Mouse (Mus musculus) kidney, adult 9 months (tissue): ENCODE data around the gene Serpina3m.
"Not testable (repeated sequence)": the region's sequence is repeated elsewhere in the genome, so short reads cannot be mapped to it uniquely, and the experiment has no call there.

ENCODE experiments used
- DNase-seq: peaks from one replicate; pipeline ENCODE4 v3.0.0; 2022

Serpina3m gene

GRCm38 (mm10) chr12:104338226-104338625 lies at the start of gene Serpina3m, which contains the start of gene Serpina3k:
Serpina3m (plus strand) TSS chr12:104338486.
Serpina3k (plus strand) TSS chr12:104338486.
- not testable (repeated sequence) for DNase-seq

DNA sequence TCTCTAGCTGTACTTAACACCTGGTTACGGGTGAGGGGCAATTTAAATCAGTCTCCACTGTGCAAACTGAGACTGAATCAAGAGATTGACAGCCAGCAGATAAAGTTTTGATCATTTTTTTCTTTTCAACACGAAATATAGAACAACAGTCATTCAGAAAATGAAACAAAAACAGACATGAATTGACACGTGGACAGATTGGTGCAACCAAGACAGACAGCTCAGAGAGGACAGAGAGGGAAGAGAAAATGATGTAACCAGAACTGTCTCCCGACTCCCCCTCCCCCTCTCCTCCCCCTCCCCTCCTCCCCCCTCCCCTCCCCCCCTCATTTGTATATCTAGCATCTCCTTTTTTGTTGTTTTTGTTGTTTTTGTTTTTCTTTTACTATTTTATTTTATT lies 48.4 kb upstream of the Serpina3m start:
- DNase-seq: no peak

GRCm38 (mm10) chr12:104293963-104294362 lies 44.3 kb upstream of the Serpina3m start:
- DNase-seq: no peak

DNA sequence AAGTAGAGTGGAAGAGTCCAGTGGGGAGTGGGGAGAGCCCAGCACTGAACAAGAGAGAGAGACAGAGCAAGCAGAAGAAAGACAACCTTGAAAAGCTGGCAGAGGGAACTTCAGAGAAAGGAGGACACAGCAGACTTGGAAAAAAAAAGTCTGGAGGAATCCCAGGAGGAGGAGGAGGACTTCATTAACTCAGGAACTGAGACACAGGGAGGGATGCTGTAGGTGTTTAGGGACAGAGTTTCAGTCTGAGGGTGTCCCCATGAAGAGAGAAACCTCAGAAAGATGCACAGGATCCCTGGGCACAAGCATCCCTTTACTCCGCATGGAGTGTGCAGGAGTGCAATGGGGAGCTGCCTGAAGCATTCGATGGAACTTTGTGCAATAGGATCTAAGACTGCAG lies 40.2 kb upstream of the Serpina3m start:
- no peak for DNase-seq

DNA sequence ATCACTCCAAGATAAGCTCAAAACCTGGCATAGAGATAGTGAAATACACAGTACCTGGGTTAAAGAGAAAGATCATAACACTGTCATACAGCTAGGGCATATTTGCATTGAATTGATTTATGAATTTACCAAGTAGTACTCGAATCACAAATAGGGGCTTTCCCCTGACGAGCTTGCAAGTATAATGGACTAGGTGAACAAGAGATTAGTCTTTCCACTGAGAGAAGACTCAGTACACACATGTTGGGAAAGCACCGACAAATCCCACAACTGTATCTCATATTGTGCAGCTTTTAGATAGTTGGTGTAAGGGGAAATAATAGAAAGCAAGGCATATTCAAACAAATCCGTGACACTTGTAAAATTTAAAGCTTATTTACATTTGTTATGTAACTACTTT lies 32.3 kb upstream of the Serpina3m start:
- DNase-seq: no peak

DNA sequence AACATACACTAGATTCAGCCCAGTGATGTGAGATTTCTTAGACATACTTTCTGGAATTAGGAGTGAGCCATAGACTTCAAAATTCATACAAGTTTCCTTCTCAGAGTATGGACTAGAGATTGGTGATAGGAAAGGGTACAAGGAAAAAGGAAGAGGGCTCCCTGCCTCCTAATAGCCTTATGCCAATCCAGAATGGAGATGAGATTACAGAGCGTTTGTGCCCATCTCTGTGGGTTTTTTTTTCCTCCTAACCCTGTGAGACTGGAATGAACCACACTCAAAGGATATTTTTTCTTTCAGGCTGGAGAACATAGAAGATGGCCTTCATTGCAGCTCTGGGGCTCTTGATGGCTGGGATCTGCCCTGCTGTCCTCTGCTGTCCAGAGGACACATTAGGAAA lies 24.0 kb upstream of the Serpina3m start, which contains the start of gene Serpina3j:
Serpina3j (plus strand) TSS at position 301 of the 400 bp plus-strand sequence.
- DNase-seq: no peak

- no peak for DNase-seq
Observed at GRCm38 (mm10) chr12:104322454-104322853, 15.8 kb upstream of the Serpina3m start.

- DNase-seq: no peak
Observed at GRCm38 (mm10) chr12:104331701-104332100, 6.6 kb upstream of the Serpina3m start.

DNA sequence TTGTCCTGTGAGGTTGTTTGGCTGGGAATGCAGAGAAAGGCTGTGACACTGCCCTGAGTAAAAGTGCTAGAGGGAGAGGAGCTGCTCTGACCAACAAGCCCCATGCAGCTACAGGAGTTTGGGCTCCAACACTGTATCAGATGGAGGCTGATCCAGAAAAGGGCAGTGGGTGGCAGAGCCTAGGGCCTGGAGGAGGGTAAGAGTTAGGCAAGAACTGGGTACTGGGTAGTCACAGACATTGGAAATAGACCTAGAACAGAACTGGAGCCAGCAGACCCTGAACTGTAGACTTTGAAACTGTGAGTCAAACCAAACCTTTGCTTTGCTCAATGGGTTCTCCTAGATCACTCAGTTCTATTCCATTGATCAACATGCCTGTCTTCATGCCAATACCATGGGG lies 1.4 kb upstream of the Serpina3m start:
- DNase-seq: peak; percentile 36

GRCm38 (mm10) chr12:104338705-104339104 lies 419 bp downstream of the Serpina3m start:
- DNase-seq: no peak

GRCm38 (mm10) chr12:104342489-104342888 lies 4.2 kb downstream of the Serpina3m start:
- DNase-seq: not testable (repeated sequence)

DNA sequence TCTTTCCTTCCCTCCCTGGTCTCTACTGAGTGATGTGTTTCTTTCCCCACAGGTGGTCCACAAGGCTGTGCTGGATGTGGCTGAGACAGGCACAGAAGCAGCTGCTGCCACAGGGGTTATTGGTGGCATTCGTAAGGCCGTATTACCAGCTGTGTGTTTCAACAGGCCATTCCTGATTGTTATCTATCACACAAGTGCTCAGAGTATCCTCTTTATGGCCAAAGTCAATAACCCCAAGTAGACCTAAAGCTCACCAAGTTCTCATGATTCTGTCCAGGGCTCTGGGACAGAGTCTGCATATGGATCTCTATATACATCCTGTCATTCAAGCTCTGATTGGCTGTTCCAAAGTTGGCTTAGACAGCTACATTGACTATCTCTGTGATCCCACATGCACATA lies 6.9 kb downstream of the Serpina3m start:
- DNase-seq: no peak

DNA sequence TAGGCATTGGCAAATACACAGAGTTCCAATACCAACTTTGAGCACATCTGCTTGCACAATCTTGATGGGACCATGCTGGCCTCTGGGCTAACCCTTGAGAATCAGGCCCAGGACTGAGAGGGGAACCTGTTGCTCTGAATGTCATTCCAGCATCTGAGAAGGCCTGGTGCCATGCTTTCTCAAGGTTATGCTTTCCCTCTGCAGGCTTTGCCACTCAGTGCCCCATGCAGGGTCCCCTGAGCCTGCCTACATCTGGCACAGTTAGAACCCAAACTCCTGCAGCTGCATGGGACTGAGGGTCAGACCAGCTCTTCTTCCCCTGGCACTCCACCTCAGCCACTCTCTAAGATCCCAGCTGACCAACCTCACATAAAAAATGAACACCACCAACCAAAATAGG lies 7.4 kb downstream of the Serpina3m start:
- no peak for DNase-seq

DNA sequence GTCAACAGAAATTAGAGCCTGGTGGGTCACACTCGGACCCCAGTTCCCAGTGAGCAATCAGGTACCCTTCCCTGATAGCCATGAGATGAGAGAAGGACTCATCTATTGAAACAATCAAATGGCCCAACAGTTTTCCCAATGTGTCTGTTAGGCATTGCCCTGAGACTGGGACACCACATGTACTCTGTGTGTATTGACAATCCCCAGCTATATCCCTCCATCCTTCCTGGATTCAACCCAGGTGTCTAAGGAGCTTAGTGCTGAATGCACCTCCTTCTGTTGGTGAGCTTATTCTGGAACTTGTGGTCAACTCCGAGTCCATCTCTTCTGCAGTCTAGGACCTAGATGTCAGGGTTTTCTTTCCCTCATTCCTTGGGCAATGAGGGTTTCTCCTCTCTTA lies 8.8 kb downstream of the Serpina3m start:
- DNase-seq: no peak

- DNase-seq: peak; percentile 66
Observed at GRCm38 (mm10) chr12:104351812-104352211, 13.5 kb downstream of the Serpina3m start.

DNA sequence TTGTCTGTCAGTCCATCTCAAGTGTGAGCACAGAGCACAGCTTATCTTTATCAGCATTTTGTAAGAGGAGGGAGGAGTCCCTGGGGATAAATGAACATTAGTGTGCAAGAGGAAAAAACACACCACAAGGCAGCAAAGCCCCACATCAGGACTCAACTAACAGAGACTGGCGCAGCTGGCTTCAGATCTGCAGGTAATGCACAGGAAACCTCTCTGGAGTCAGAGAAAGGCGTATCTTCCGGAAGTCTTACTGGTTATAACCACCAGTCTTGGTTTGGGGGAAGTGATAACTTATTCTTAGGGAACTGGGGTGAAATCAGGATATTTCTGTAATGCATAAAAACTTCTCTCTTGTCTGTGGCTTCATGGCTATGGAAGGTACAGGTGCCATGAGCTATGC lies 17.7 kb downstream of the Serpina3m start:
- no peak for DNase-seq

- DNase-seq: no peak
Observed at GRCm38 (mm10) chr12:104369986-104370385, 31.7 kb downstream of the Serpina3m start.

DNA sequence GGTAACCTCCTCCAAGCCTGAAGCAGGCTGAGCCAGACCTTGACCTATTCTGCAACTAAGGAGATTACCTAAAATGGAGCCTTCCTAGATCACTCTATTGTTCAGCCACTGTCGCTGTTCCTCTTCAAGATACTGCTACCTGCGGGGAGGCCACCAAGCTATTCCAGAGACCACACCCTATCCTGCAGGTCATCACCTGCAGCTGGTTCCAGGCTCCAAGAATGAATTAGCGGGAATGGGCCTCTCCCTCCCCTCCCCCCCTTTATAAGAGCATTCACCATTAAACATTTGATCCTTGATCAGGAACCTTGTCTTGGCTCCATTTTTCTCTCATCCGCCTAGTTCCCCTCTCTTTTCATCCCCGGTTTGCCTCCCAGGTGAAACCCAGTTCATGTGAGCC lies 38.9 kb downstream of the Serpina3m start:
- not testable (repeated sequence) for DNase-seq

DNA sequence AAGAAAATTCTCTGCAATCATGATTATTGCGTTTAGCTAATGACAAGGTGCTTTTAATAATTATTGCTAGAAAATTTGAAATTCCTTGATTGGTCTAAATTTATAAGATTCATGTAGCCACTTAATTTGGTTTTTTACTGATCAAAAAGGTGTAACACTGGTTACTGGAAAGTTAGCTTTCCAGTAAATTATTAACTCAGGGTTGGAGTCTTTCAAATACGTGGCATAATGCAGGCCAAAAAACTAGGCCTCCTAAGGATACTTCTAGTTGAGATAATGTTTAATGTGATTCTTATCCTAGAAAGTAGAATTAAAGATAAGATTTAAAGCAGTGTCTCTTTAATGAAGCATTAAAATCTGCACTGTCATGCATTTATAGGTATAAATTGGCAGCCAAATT lies 40.1 kb downstream of the Serpina3m start:
- peak; percentile 37 for DNase-seq

GRCm38 (mm10) chr12:104378815-104379214 lies 40.5 kb downstream of the Serpina3m start:
- DNase-seq: not testable (repeated sequence)

DNA sequence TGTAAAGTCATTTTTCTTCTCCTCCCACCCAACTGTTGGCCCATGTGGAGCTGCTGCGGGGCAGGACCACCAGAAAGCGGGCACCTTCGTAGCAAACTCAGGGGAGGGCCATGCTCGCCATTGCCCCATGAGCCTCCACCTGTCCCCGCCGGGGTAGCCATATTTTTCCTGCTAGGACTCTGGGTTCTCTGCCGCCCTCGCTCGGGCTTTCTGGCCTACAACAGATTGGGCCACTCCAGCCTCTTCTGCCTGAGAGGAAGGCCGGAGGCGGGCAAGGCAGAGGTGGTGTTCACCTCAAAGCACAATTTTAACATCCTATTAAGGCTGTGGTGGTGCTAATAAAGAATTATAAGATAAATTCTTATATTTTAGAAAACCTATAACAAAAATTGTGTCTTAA lies 41.6 kb downstream of the Serpina3m start:
- no peak for DNase-seq

DNA sequence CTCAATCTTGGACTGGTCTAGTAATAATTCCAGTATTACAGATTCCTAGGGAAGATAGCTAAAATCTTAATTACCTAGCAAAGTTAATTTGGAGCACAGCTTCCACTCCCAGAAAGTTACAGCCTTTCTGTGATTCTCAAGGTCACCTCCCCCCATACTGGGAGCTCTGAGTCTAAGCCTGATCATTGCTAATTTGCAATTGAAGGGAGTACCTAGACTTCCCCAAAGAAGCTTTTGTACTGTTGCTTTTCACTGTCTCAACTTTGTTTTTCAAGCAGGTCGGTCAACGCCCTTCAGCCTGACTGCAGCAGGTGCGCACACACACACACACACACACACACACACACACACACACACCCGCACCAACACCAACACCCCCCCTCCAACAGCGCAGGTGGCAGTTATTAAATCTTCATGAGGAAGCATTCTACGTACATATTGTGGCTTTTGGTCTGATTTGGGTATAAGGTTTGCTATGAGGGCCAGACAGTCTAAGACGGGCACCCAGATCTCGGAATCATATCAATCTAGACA lies 42.9 kb downstream of the Serpina3m start:
- not testable (repeated sequence) for DNase-seq

DNA sequence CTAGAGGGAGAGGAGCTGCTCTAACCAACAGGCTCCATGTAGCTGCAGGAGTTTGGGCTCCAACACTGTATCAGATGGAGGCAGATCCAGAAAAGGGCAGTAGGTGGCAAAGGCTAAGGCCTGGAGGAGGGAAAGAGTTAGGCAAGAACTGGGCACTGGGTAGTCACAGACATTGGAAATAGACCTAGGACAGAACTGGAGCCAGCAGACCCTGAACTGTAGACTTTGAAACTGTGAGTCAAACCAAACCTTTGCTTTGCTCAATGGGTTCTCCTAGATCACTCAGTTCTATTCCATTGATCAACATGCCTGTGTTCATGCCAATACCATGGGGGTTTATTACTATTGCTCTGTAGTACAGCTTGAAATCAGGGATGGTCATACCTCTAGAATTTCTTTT lies 47.7 kb downstream of the Serpina3m start:
- peak; percentile 22 for DNase-seq

DNA sequence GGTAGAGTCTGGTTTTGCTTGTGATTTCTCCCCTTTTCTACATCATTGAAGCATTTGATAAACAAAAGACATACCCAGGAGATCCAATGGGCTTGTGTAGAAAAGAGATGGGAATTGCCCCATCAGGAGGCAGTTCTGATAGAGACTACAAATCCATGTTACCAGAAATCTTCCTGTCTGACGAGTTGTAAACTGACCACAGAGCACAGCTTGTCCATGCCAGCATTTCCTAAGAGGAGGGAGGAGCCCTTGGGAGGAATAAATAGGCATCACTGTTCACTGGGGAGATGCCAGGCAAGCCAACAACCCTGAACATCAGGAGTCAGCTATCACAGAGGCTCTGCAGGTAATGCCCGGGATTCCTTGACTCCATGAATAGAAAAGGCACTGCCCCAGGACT lies 48.6 kb downstream of the Serpina3m start:
- DNase-seq: not testable (repeated sequence)

- no peak for DNase-seq
Observed at GRCm38 (mm10) chr12:104388477-104388876, 50.2 kb downstream of the Serpina3m start.
